In genomic region chr3:95526622-95527211, GRCm38 (mm10) we compare ENCODE assay signal across 8 mouse cellular contexts. TPM values are rescaled to one million over a fixed set of nuclear protein-coding genes. Genes with fewer than 3 reads are reported as not detected.
DNase-seq lines count a peak whose midpoint lies in the region; ATAC-seq and TF ChIP-seq lines count a peak whose summit lies in the region.

TSS of gene Ctss (plus strand) at chr3:95526786.

- WGBS in liver, embryonic 13.5 days (ENCODE audit: insufficient replicate concordance) = 59% methylated on average over 8 of the region's 8 CpGs

- ATAC-seq in liver, embryonic 13.5 days (ENCODE audit: low read depth) = no peak

- intact Hi-C loops in left cerebral cortex, adult 2 months (cut with DNase I) = no loop called here
- intact Hi-C loops in heart, postnatal 36 days (cut with DNase I) = no loop called here

- H3K27ac ChIP-seq in left cerebral cortex, adult 2 months = no peak within 1 kb of the TSS
- H3K27ac ChIP-seq in liver, embryonic 13.5 days = no peak within 1 kb of the TSS; the same call in 1 of the 2 replicates

- no peak for DNase-seq in left cerebral cortex, adult 2 months (ENCODE audit: extremely low spot score in 1 of 2, low spot score in 2 of 2)
- DNase-seq in left cerebral cortex, adult 9 months (ENCODE audit: low spot score in 2 of 2) = no peak
- DNase-seq in adrenal gland, postnatal 14 days = no peak
- DNase-seq in heart, postnatal 36 days = peak in 1 of 2 experiments; percentile 22
- DNase-seq in liver, embryonic 13.5 days = no peak
- DNase-seq in spleen, postnatal 36 days (ENCODE audit: low spot score in 2 of 2) = peak; percentile 65 to 72
- DNase-seq in ovary, postnatal 36 days (ENCODE audit: low spot score) = no peak
- DNase-seq in frontal cortex, postnatal 36 days (ENCODE audit: low spot score in 2 of 2) = no peak

- H3K4me1 ChIP-seq in liver, embryonic 13.5 days (replicated peaks) = peaks cover 43% of the 10 kb centered on the region

- no peaks in the 10 kb centered on the region for H3K27me3 ChIP-seq in liver, embryonic 13.5 days

- no peaks in the 10 kb centered on the region for H3K9me3 ChIP-seq in liver, embryonic 13.5 days (replicated peaks)

- TF ChIP-seq CTCF in left cerebral cortex, adult 2 months (IDR thresholded peaks at IDR 0.05) = no peak

- no peak within 1 kb of the TSS for H3K4me3 ChIP-seq in left cerebral cortex, adult 2 months
- H3K4me3 ChIP-seq in liver, embryonic 13.5 days (replicated peaks) = no peak within 1 kb of the TSS

- no peak within 1 kb of the TSS for H3K4me2 ChIP-seq in liver, embryonic 13.5 days

- no peaks in the 10 kb centered on the region for H3K36me3 ChIP-seq in liver, embryonic 13.5 days

- no peak within 1 kb of the TSS for H3K9ac ChIP-seq in liver, embryonic 13.5 days

RNA-seq across cellular contexts. Expression of gene Ctss, which starts in this region (rescaled TPM):
- total RNA-seq in left cerebral cortex, adult 2 months (2021) = 10 to 100 TPM; 55.2 to 56.9 TPM
- total RNA-seq in adrenal gland, postnatal 14 days (2021) = 15.2 and 28.4 TPM in 2 replicates
- 10 to 100 TPM; 12.8 to 27.3 TPM for total RNA-seq in heart, postnatal 36 days (2021)
- 19.8 and 20.8 TPM in 2 replicates for polyA plus RNA-seq in liver, embryonic 13.5 days (2015; fragmentation: Nextera tagmentation; extraction: Ambion mirVana)

Comparison
In these comparisons a context has a peak if more than half of its experiments do, and no peak if none do; other contexts are left out.
1. DNase-seq: peak in spleen, postnatal 36 days (2 of 2); none in left cerebral cortex, adult 2 months (0 of 2), left cerebral cortex, adult 9 months (0 of 2), adrenal gland, postnatal 14 days (single experiment), liver, embryonic 13.5 days (single experiment), ovary, postnatal 36 days (single experiment) and frontal cortex, postnatal 36 days (0 of 2).